8 mouse cellular contexts compared by ENCODE assay signal in genomic region chr16:24914393-24914751, GRCm38 (mm10).
DNase-seq lines count a peak whose midpoint lies in the region; ATAC-seq lines count a peak whose summit lies in the region.

No protein-coding gene starts in this region.

- DNase-seq in adrenal gland, postnatal 14 days = peak; percentile 37
- DNase-seq in adrenal gland, adult 8-10 months = no peak
- peak; percentile 62 for DNase-seq in midbrain, embryonic 14.5 days
- DNase-seq in midbrain, embryonic 11.5 days (ENCODE audit: low spot score, missing footprints) = no peak
- DNase-seq in heart, adult 8-10 months (ENCODE audit: low spot score) = peak; percentile 50
- peak; percentile 54 to 55 for DNase-seq in kidney, postnatal 4 days
- peak; percentile 47 for DNase-seq in testis, postnatal 10 days (ENCODE audit: low spot score)
- no peak for DNase-seq in embryo, embryonic 10.5 days (ENCODE audit: low spot score)

- WGBS in midbrain, embryonic 14.5 days = 27% methylated on average over 3 of the region's 3 CpGs
- 52% methylated on average over 3 of the region's 3 CpGs for WGBS in midbrain, embryonic 11.5 days

- H3K36me3 ChIP-seq in midbrain, embryonic 14.5 days (ENCODE audit: control insufficient read depth, insufficient read depth, low read length) = no peaks in the 10 kb centered on the region
- no peaks in the 10 kb centered on the region for H3K36me3 ChIP-seq in midbrain, embryonic 11.5 days (ENCODE audit: control insufficient read depth, insufficient read depth, low read length)

- no peaks in the 10 kb centered on the region for H3K9me3 ChIP-seq in midbrain, embryonic 14.5 days (ENCODE audit: control insufficient read depth, low read length)
- H3K9me3 ChIP-seq in midbrain, embryonic 11.5 days (ENCODE audit: control insufficient read depth, low read length) = no peaks in the 10 kb centered on the region

- H3K27ac ChIP-seq in midbrain, embryonic 14.5 days (replicated peaks; ENCODE audit: low read depth, low read length) = no peak overlapping the region
- H3K27ac ChIP-seq in midbrain, embryonic 11.5 days (ENCODE audit: low read depth, low read length) = no peak overlapping the region

- no peak overlapping the region for H3K9ac ChIP-seq in midbrain, embryonic 14.5 days (replicated peaks; ENCODE audit: low read length)
- no peak overlapping the region for H3K9ac ChIP-seq in midbrain, embryonic 11.5 days (ENCODE audit: low read length)

- no peaks in the 10 kb centered on the region for H3K27me3 ChIP-seq in midbrain, embryonic 14.5 days (ENCODE audit: control insufficient read depth, insufficient read depth, low read length)
- H3K27me3 ChIP-seq in midbrain, embryonic 11.5 days (ENCODE audit: control insufficient read depth, insufficient read depth, low read length) = no peaks in the 10 kb centered on the region

- H3K4me3 ChIP-seq in midbrain, embryonic 14.5 days (replicated peaks; ENCODE audit: low read depth, low read length) = no peak overlapping the region
- no peak overlapping the region for H3K4me3 ChIP-seq in midbrain, embryonic 11.5 days (ENCODE audit: low read depth, low read length)

- no peak overlapping the region for H3K4me2 ChIP-seq in midbrain, embryonic 14.5 days (ENCODE audit: low read length)
- no peak overlapping the region for H3K4me2 ChIP-seq in midbrain, embryonic 11.5 days

- ATAC-seq in midbrain, embryonic 14.5 days (ENCODE audit: low FRiP score, low TSS enrichment) = peak; percentile 68; the same call in 1 of the 2 replicates
- ATAC-seq in midbrain, embryonic 11.5 days (ENCODE audit: low FRiP score) = no peak

- no peaks in the 10 kb centered on the region for H3K4me1 ChIP-seq in midbrain, embryonic 14.5 days (ENCODE audit: control insufficient read depth, insufficient read depth, low read length)
- no peaks in the 10 kb centered on the region for H3K4me1 ChIP-seq in midbrain, embryonic 11.5 days (ENCODE audit: control insufficient read depth, insufficient read depth, low read length)

Comparison
In these comparisons a context has a peak if more than half of its experiments do, and no peak if none do; other contexts are left out.
1. DNase-seq: peak in adrenal gland, postnatal 14 days (single experiment), midbrain, embryonic 14.5 days (single experiment), heart, adult 8-10 months (single experiment), kidney, postnatal 4 days (2 of 2) and testis, postnatal 10 days (single experiment); none in adrenal gland, adult 8-10 months (single experiment), midbrain, embryonic 11.5 days (single experiment) and embryo, embryonic 10.5 days (single experiment).